Mouse (Mus musculus) kidney, adult 8-10 months (tissue): ENCODE measurements around the gene Med12l.

Experiments
- DNase-seq, 2 experiments: peaks; one replicate each; pipeline ENCODE4 v3.0.0; 2022

Med12l gene

DNA sequence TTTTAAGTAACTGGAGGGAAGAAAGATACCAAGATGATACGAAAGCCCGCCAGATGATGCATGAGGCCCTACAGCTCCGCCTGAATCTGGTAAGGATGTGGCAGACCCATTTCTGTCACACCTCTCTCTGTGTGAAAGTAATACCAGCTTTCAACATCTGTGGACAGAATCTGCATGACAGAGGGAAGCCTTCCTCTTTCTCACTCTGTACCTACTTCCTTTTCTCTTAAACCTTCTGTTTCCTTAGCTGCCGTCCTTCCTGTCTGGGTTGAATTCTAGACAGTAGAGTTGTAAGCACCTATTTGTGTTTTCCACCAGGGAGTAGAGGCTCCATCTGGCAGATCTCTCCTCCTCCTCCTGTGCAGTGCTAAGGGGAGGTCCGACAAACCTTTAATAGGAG, 255.1 kb downstream of the Med12l start:
- DNase-seq: no peak

DNA sequence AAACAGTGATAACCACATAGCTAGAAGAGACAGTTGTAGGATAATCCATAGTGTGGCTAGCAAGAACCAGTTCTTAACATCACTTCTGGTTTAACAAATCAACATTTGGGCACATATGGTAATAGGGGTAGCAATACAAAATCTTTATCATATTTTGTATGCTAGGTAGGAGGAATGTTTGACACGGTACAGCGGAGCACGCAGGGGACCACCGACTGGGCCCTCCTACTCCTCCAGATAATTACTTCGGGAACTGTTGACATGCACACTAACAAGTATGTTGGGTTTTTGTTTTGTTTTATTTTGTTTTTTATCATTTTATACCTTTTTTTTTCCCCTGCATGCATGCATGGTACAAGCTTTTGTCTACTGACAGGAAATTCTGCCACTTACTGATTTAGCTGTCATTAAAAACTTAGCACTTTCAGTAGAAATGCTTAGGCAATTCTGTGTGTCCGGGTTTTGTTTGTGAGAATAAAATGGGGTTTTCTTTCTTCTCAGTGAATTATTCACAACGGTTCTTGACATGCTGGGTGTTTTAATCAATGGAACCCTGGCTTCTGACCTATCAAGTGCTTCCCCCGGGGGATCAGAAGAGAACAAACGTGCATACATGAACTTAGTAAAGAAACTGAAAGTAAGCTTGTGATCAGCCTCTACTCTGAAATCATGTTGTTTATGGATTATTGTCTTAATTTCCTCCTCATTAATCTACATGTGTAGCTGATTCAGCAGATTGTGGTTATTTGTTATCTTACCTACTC, 256.3 kb downstream of the Med12l start:
- DNase-seq: no peak

DNA sequence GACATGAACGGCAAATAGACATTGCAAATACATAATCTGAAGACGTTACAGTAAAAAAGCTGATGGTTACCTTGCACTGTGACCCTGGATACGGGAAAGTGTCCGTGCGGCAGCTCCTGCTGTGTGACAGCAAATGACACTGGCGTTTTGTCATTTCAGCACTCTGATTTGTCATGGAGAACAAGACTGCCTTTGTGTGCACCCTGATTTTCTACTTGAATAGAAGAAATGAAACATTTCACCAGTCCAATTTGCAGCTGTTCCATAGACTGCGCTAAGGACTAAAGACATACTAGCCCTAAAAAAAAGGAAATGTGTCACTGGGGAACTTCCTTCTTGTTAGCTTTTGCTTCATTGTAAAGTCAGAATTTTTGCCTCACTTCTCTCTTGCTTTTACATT, 257.1 kb downstream of the Med12l start, which contains the start of gene P2ry12:
TSS of gene P2ry12 (minus strand) at position 168 of the 400 bp plus-strand sequence.
- DNase-seq: no peak

DNA sequence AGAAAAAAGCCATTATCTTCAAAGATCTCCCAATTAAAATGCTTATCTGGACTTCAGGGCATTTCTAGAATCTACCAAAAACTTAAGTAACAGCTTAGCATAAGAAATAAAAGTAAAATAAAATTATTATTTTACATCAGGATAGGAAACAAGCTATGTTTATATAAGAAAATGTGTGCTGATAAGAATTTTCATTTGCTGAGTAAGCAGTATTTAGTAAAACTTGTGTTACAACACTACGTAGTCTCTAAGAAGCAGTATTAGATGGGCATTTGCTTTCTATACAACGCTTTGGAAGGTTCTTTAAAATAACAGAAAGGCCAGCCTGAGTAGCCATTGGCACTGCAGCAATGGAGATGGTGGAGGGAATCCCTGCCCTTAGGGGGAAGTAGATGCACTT, 257.8 kb downstream of the Med12l start:
- DNase-seq: no peak

DNA sequence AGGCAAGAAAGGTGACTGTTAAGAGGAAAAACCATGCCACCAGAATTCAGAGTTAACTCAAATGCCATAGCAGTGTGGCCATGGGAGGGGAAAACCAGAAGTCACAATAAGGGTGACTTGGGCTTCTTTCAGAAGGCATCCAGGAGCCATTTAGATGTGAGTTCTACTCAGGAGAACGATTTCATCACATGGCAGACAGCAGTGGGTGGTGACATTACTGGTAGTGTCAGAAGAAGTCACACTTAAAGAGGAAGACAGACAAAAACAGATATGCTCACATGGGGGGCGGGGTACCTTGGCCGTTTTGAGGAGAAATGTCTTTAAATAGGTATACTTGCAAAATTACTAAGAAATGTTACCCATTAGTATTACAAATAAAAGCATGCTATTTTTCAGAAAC, 258.4 kb downstream of the Med12l start:
- DNase-seq: no peak

DNA sequence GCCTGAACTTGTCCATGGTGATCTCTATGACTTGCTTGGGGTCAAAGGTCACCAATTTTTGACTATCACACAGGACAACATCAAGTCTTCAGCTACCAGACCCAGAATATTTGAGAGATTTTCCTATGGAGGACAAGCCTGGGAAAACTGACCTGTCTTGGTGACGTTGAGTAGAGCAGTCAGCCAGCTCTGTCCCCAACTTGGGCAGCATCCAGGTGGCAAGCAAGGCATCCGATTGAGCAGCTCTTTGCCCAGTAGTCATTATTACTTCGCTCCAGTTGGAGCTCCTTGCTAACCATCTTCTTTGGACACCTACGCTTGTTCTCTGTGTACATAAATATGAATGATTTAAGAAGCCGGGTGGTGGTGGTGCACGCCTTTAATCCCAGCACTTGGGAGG, 265.2 kb downstream of the Med12l start:
- DNase-seq: no peak

DNA sequence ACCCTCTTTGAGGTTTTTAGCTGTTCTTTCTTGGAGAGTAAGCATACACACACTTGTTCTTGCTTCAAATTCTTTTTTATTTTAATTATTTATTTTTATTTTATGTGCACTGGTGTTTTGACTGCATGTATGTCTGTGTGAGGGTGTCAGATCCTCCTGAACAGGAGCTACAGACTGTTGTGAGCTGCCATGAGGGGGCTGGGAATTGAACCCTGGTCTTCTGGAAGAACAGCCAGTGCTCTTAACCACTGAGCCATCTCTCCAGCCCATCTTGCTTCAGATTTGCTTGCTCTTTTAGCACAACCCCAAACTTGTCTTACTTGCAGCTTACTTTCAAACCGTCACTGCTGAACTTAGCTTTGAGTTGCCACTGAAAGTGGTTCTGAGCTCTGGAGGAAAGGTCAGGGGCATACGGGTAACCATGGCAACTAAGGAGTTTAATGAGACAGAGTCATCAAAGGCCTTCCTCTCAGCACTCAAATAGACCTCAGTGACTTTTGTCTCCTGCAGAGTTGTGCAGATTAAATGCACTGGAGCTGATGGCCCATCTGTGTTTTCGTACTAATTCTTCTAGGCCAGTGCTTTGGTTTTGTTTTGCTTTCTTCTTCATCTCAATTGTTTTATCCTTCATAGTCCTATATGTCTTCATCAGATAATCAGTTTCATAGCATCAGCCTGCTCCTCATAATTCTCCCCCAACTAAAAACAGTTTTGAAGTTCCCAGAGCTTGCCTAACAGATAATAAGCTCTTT, 272.1 kb downstream of the Med12l start:
- DNase-seq: no peak

DNA sequence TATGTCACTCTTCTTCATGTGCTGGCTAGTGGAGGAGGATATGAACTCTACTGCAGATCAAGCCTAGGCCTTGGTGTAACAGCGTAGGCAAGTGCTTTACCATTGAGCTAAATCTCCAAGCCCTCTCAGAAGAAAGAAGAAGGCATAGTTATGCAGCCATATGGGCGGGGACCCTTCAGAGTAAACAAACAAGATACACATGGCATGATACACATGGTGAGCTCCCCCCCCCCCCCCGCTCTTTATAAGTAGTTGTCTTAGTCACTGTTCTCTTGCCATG, 272.6 kb downstream of the Med12l start:
- DNase-seq: no peak

DNA sequence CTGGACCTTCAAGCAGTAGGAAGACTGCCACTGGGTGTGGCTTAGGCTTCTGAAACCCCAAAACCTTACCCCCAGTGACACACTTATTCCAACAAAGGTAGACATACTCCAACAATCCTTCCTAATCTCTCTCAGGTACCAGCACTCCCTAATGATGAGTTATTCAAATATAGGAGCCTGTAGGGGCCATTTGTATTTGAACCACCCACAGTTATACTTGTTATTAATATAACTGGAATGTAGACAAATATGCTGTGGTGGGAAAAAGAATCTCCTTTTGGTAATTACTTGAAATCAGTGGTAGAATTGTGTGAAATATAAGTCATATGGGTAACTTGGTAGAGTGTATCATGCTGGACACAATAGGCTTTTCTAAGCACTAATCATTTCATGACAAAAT, 273.0 kb downstream of the Med12l start:
- no peak for DNase-seq

DNA sequence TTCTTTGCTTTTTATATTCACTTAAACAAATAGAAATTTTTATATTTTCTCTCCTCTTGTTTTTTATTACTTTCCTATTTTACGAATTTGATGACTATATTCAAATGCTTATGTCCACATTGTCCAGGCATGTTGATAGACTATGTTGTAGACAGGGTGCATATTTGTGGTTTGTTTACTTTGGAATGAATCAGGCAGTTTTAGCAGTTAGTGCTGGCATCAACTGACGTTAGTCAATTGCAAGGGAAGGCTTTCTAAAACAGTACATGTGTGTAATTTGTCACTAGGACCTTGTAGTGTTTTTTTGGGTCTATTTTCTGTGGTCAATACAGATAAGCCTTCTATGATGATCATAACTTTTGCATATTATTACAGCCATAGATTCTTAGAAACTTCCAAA, 284.9 kb downstream of the Med12l start:
- DNase-seq: no peak

DNA sequence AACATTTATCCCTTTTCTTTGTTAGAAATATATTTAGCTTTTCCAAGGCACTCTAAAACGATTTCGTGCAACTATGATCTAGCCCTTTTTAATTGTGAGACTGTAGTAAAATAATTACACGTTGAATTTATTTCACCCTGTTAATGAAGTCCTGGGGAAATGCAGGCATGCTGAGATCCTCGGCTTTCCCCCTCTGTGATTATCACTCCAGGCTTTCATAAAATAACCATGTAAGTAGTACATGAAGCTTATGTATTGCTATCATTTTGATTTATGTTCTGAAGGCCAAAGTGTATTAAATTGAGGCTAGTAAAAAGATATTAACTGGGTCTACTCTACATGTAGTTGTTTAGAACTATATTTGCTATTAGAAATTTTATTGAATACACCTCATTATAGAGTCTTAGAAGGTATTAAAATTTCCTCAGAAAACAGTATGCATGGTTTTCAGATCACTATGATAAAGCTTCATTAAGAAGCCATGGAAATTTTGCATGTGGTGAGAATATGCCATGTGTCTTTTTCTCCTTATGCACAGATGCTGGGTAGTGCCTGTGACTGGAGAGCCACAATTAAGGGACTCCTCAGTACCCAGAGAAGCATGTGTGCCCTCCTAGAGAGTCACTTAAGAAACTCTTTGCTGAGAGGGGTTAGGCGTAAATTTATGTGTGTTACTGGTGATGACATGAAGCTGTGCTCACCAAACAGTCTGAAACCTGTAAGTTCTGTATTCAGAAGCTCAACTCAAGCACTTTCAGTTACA, 288.0 kb downstream of the Med12l start:
- no peak for DNase-seq

DNA sequence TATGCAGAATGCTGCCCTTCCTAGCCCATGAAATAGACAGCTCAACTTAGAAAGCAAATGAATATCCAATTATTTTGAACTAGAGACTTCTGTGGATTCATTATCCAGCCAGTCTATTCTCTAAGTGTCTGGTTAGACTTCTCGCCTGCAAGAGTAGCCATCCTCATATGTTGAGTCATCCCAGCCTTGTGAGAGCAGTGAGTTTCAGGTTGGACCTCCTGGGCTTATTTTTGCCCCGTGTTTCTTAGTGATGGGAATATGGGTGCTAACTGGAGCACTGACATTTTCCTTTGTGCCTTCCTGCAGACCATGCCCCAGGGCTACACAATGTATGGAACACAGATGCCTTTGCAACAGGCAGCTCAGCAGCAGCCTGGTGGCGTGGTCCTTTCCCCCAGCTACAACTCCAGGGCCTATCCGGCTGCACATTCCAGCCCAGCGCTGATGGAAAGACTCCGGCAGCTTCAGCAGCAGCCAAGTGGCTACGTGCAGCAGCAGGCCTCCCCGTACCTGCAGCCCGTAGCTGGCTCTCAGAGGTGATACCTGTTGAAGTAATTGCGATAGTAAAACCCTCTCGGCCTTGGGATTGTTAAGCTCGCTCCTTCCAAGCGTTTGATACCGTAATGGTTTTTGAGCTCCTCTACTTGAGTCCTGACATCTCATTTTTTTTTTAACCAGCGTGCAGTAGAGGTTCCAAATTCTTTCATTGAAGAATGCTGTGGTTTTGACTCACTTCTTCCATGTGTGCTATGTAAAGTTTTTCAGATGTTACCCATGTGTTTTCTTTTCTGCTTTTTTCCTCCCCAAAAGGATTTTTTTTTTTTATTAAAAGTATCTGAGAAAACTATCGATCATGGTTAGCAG, 290.3 kb downstream of the Med12l start:
- DNase-seq: no peak

DNA sequence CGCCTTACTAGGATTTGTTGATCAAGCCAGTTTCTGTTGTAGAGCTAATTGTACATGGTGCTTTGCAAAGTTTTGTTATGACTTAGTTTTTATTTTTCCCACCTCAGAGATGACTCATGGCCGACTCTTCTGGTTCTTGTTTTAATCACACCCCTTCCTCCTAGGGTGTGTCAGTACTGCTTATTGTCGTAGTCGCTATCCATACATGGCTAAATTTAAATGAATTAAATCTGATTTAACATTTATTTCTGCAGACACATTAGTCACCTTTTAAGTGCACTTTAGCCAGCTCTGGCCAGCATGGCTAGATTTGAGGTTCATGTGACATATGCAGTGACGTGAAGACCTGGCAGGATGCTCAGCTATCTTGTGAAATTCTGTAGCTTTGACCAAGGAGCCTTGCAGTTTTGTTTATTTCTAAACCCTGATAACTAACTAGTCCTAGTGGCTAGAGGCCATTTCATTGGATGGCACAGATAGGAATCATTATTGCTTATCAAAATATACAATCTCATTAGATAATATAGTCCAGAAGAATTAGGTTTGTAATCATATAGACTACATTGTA, 291.0 kb downstream of the Med12l start:
- no peak for DNase-seq

DNA sequence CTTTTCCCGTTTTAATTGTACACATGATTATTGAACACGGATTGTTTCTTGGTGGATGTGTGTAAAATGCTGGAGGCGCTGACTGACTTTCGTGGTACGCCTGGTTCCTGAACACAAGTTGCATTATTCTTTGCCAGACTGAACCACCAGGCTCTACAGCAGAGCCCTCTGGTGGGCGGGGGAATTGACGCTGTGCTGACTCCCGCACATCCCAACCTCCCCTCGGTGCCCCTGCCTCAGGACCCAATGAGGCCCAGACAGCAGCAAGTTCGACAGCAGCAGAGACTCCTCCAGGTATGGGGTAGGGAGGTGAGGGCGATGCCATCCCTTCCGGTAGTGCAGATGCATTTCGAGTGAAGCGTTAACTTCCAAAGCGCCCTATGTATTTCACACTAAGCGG, 292.0 kb downstream of the Med12l start:
- DNase-seq: no peak

DNA sequence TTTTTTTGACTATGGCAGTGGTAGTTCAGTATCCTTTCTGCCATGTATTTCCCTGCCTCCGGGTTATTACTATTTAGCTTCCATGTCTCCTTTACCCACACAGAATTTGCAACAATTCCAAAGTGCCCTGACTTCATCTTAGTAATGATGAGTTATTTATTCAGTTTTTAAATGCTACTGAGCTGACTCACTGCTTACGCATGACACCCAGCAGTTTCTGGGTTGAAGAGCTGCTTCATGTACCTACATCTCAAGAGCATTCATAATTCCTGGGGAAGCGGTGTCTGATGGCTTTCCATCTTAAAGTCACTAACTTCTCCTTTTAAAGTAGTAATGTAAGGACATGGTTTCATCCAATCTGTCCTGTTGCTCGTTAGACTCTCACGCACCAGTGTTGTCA, 299.3 kb downstream of the Med12l start:
- no peak for DNase-seq

DNA sequence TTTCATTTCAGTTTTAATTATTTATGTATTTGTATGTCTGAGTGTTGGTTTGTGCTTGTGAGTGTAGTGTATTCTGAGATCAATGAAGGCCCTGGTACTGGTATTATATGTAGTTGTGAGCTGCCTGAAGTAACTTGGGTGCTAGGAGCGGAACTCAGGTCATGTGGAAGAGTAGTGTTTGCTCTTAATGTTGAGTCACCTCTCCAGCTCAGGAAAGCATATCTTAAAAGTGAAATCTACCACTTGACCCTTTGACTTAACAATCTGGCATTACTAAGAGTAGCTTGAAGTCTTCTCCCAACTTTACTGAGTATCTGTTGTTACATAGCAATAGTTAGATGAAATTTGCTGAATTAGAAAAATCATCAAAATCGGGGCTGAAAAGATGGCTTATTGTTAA, 299.9 kb downstream of the Med12l start:
- DNase-seq: no peak

DNA sequence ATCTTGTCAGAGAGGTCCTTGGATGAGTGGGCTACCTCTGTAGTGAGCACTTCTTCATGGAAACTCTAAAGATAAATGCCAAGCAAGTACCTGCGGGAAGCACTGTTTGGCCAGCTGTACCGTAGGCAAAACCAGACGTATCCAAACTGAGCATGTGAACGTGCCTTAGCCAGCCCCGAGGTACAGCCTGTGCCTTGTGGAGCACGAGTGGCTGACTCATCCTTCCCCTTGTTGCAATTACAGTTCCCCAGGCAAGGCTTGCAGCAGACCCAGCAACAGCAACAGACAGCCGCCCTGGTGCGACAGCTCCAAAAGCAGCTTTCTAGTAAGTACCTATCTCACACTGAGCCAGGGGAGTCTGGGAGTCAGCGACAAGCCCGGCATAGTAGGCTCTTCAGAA, 307.0 kb downstream of the Med12l start:
- no peak for DNase-seq

DNA sequence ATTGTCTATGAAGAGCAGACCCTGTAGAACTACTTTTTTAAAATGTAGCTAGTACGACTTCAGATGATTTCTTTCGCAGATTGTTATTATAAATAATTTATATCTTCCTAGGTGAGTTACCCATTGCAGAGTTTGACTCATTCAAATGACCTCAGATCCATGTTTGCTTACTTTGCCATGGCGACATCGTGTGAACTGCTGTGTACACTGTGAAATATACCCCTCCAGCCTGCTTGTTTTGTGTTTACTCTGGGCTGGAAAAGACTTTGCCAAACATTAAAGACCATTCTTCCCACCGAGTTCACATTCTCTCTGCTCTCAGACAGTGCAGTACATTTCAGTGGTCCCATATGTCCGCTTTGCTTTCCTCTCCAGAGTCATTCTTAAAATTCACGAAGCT, 310.5 kb downstream of the Med12l start:
- no peak for DNase-seq

DNA sequence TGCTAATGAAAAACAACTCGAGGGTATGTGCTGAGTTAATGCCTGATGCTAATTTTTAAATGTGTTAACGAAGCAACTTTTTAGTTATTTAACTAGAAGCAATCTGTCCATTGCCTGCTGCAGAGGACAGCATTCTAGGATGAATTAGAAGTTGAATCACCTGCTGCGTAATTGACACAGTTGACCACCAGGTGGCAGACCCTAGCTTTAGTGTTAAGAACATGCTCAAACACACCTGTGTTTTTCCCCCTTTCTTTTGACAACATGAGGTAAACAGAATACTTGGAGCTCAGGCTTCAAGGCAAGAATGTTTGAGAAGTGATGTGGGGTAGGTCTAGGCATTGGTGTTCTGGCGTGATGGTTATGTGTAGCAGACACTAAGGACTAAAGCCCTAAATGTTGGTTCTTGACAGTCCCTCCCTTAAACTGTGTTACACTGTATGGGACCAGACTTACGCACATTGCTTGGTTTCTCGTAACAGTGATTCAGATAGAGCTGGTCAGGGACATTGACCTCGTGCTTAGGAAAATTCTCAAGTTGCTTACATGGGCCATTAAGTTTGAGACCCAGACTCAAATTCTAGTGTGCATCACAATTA, 315.8 kb downstream of the Med12l start:
- peak; percentile 4 to 58 for DNase-seq

DNA sequence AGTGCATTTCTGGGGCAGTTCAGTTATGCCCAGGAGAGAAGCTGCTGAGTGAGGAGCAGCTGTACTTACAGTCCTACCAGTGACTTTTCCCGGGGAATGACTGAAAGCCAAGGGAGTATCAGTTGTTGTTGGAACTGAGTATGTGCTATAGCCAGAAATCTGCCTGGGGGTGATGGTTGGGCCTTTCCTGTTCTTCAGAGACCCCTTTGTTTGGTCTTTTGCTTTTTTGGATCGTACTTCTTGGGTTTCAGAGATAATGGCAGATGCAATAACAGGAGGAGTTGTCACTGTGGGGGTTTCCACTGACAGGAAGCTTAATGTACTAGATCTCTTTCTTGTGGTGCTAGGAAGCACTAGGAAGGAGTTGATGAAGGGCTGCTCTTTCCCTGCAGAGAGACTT, 322.9 kb downstream of the Med12l start:
- no peak for DNase-seq

DNA sequence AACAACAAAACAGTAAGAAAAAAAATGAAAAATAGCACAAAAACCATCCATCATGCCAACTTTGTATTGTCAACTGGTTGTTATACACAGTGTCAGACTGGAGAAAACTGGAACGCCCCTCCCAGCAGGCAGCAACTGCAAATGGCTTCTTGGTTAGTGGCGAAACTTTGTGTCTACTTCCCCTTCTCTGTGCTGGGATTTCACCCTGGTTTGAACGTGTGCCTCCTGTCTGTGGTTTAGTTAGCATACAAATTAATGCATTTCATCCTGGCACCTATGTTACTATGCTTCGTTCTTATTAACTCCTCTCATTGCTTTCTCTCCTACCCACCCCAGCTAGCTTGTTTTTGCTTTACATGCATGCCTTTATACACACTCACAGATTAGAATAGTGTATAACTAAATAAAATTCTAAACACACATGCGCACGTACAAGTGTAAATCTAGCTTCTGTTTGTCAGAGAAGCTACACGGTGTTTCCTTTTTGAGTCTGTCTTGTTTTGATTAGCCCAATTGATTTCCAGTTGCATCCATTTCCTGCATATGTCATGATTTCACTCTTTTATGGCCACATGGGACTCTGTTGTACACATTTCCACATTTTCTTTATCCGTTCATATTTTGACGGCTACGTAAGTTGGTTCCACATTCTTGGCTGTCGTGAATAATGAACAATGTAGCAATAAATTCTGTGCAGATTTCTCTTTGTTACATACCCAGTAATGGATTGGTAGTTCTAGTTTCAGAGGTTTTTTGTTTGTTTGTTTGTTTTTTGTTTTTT, 336.2 kb downstream of the Med12l start:
- DNase-seq: no peak
